Mouse (Mus musculus): ENCODE measurements around the gene Strada.

GRCm38 (mm10) chr11:106192241-106192640, 9.7 kb downstream of the Strada start:
- TF ChIP-seq CTCF (IDR thresholded peaks at IDR 0.05; ENCODE audit: borderline replicate concordance, insufficient read depth, low read depth, low read length) (no peak), POLR2A (IDR thresholded peaks at IDR 0.05; ENCODE audit: borderline replicate concordance, insufficient read depth, low read length) (no peak)

Data from cerebellum, adult 2 months (tissue).